Mouse (Mus musculus) liver, postnatal 0 days (tissue): ENCODE data around the gene Calr. TPM values are rescaled to one million over a fixed set of nuclear protein-coding genes. Genes with fewer than 3 reads are reported as not detected.
A peak's percentile ranks its signal among the peaks of the same experiment; 100 is the strongest.

Source experiments
- ATAC-seq: fragments of 200-750 bp; cut with Nextera tagmentation; 2 replicates; pipeline ENCODE4 v1.8.0; 2017; ENCODE audit warnings: mild to moderate bottlenecking, moderate library complexity
- DNase-seq: peaks from one replicate; pipeline ENCODE4 v3.0.0-alpha.2; 2016
- H3K27ac ChIP-seq: fragments of 300-500 bp; sonication (generic); 2 replicates; pipeline ENCODE4 v1.5.1; 2014; ENCODE audit warnings: antibody characterized with exemption, moderate library complexity, mild to moderate bottlenecking, low read depth
- H3K27me3 ChIP-seq: fragments of 300-500 bp; sonication (generic); 2 replicates; pipeline ENCODE4 v1.6.1; 2014; ENCODE audit warnings: low read length, control low read depth, mixed read lengths; ENCODE audit not compliant: insufficient read depth
- H3K36me3 ChIP-seq: fragments of 300-500 bp; sonication (generic); replicated peaks from 2 replicates; pipeline ENCODE4 v1.6.1; 2014; ENCODE audit warnings: mild to moderate bottlenecking, control low read depth, low read length, moderate library complexity, mixed read lengths; ENCODE audit not compliant: insufficient read depth
- H3K4me1 ChIP-seq: fragments of 300-500 bp; sonication (generic); 2 replicates; pipeline ENCODE4 v1.6.1; 2014; ENCODE audit warnings: antibody characterized with exemption, mild to moderate bottlenecking, control low read depth; ENCODE audit not compliant: insufficient read depth
- H3K4me2 ChIP-seq: fragments of 300-500 bp; sonication (generic); 2 replicates; pipeline ENCODE4 v1.6.1; 2014; ENCODE audit warnings: low read depth, mild to moderate bottlenecking, low read length, moderate library complexity, mixed read lengths
- H3K4me3 ChIP-seq: fragments of 300-500 bp; sonication (generic); 2 replicates; pipeline ENCODE4 v1.5.1; 2014; ENCODE audit warnings: low read depth, low read length
- H3K9ac ChIP-seq: fragments of 300-500 bp; sonication (generic); replicated peaks from 2 replicates; pipeline ENCODE4 v1.6.1; 2014; ENCODE audit warnings: mild to moderate bottlenecking, moderate library complexity
- H3K9me3 ChIP-seq: fragments of 300-500 bp; sonication (generic); 2 replicates; pipeline ENCODE4 v1.6.1; 2016; ENCODE audit warnings: mild to moderate bottlenecking, control low read depth, low read length, mixed read lengths
- CTCF ChIP-seq: sonication (generic); IDR thresholded peaks from 2 replicates; pipeline ENCODE4 v1.5.1; 2016; ENCODE audit warnings: antibody characterized with exemption, low read depth
- EP300 ChIP-seq: IDR thresholded peaks from 2 replicates; pipeline ENCODE4 v1.6.1; 2016; ENCODE audit warnings: antibody characterized with exemption, low read depth, mild to moderate bottlenecking
- WGBS: fragments of 180-500 bp; shearing (Covaris S2); extraction: QIAGEN DNeasy Blood & Tissue Kit; methylation state at CpG from one replicate; pipeline ENCODE4 v1.1.7; 2014; ENCODE audit not compliant: insufficient replicate concordance; 5-methylcytosine and 5-hydroxymethylcytosine counted together
- polyA plus RNA-seq: library from polyadenylated mRNA; unstranded; fragments of >200 nt; fragmentation: Nextera tagmentation; extraction: Ambion mirVana; gene quantifications from 2 replicates; pipeline ENCODE4 v1.2.1, GENCODE M21; 2015

Gene Calr
- polyA plus RNA-seq, 1 experiment from 2014 or later, result 331 TPM

GRCm38 (mm10) chr8:84845355-84846093 lies 1.2 kb downstream of the Calr start:
- H3K9ac ChIP-seq, result peak overlapping the region; percentile 80
- H3K27ac ChIP-seq, result peak overlapping the region; percentile 85; the same call in 1 of the 2 replicates
- no peaks in the 10 kb centered on the region for H3K9me3 ChIP-seq
- WGBS, result 11% methylated on average over 12 of the region's 12 CpGs
- H3K27me3 ChIP-seq, result no peaks in the 10 kb centered on the region
- peaks cover 32% of the 10 kb centered on the region for H3K4me1 ChIP-seq
- DNase-seq (peak; percentile 63), ATAC-seq (no peak)
- H3K4me2 ChIP-seq, result peak overlapping the region; percentile 88
- H3K36me3 ChIP-seq, result peaks cover 43% of the 10 kb centered on the region
- TF ChIP-seq CTCF, result peak; percentile 73
- no peak for TF ChIP-seq EP300
- peak overlapping the region; percentile 71 for H3K4me3 ChIP-seq

DNA sequence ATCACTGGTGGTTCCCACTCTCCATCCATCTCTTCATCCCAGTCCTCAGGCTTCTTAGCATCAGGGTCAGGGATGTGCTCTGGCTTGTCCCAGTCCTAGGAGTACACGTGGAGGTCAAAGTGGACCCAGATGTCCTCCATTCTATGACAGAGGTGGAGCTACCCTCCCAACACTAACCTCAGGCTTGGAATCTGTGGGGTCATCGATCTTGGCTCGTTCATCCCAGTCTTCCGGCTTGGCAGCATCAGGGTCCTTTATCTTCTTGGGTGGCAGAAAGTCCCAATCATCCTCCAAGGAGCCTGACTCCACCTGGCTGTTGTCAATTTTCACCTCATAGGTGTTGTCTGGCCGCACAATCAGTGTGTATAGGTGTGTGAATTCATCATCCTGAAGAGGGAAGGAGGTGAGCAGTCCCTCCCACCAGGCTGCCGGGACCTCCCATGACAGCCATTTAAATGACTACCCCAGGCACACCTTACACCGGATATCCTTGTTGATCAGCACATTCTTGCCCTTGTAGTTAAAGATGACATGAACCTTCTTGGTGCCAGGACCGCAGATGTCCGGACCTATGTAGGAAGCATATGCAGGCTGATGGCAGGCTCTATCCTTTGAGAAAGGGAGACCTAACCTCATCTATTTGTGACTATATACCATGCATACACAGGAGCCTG lies 2.2 kb downstream of the Calr start:
- Histone ChIP-seq H3K27me3 (no peaks in the 10 kb centered on the region), H3K36me3 (peaks cover 43% of the 10 kb centered on the region), H3K4me3 (peak overlapping the region; percentile 71; the same call in 1 of the 2 replicates), H3K4me2 (peak overlapping the region; percentile 88), H3K9me3 (no peaks in the 10 kb centered on the region), H3K27ac (no peak overlapping the region), H3K9ac (peak overlapping the region; percentile 80), H3K4me1 (peaks cover 33% of the 10 kb centered on the region)
- ATAC-seq (no peak), DNase-seq (no peak)
- TF ChIP-seq CTCF, result no peak
- no peak for TF ChIP-seq EP300
- 74% methylated on average over 9 of the region's 9 CpGs for WGBS

DNA sequence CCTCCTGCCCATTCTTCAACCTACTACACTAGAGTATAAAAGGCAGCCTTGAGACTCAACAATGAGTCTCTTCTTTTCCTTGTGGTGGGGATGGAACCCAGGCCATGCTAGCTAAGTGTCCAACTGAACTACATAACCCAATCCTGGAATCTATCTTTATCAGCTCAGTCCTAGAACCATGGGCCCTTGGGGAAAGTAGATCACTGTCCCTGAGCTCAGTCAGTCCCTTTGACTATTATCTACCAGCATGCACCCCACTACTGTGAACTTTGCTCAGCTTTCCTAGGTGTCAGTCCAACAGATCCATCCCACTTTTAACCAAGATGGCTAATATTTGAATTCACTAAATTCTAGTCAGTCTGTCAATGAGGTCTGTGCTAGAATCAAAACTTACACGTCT lies 5.2 kb downstream of the Calr start:
- Histone ChIP-seq H3K36me3 (peaks cover 64% of the 10 kb centered on the region), H3K4me3 (no peak overlapping the region), H3K27ac (peak overlapping the region; percentile 92; the same call in 1 of the 2 replicates), H3K9me3 (no peaks in the 10 kb centered on the region), H3K9ac (no peak overlapping the region), H3K4me2 (no peak overlapping the region), H3K4me1 (peaks cover 27% of the 10 kb centered on the region), H3K27me3 (no peaks in the 10 kb centered on the region)
- WGBS, result 75% methylated on average over 1 of the region's 1 CpGs
- TF ChIP-seq EP300, result no peak
- no peak for TF ChIP-seq CTCF
- no peak for DNase-seq
- no peak for ATAC-seq

GRCm38 (mm10) chr8:84840248-84840999 lies 6.3 kb downstream of the Calr start, which contains the start of gene Rad23a:
Gene Rad23a, minus strand, starts transcription at chr8:84840665.
- peak; percentile 94 for DNase-seq
- Histone ChIP-seq H3K27me3 (no peaks in the 10 kb centered on the region), H3K9me3 (no peaks in the 10 kb centered on the region), H3K27ac (peak within 1 kb of the TSS; percentile 92), H3K4me1 (peaks cover 27% of the 10 kb centered on the region), H3K36me3 (peaks cover 75% of the 10 kb centered on the region), H3K9ac (peak within 1 kb of the TSS; percentile 92), H3K4me3 (peak within 1 kb of the TSS; percentile 81), H3K4me2 (peak within 1 kb of the TSS; percentile 81)
- TF ChIP-seq CTCF, result no peak
- TF ChIP-seq EP300, result no peak
- peak; percentile 89 for ATAC-seq
- WGBS, result 1% methylated on average over 43 of the region's 55 CpGs

DNA sequence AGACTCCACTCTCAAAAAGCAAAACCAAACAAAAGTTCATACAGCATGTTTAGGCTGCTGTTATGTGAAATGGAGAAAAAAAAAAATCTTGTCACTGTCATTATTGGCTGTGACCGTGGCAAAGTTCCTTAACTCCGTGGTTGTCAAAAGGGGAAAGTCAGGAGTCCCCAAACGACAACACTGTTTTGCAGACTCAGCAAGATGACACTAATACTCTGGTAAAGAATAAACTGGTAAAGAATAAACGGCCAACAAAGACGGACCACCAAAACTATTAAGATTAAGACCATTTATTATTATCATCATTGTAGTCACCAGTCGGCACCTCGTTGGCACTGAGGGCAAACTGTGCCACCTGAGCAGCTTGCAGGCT lies 6.9 kb downstream of the Calr start:
- Histone ChIP-seq H3K9me3 (no peaks in the 10 kb centered on the region), H3K27me3 (no peaks in the 10 kb centered on the region), H3K27ac (peak overlapping the region; percentile 92), H3K4me2 (peak overlapping the region; percentile 81), H3K9ac (peak overlapping the region; percentile 92), H3K4me3 (peak overlapping the region; percentile 81), H3K36me3 (peaks cover 75% of the 10 kb centered on the region), H3K4me1 (peaks cover 25% of the 10 kb centered on the region)
- ATAC-seq (no peak), DNase-seq (no peak)
- WGBS, result 0% methylated on average over 7 of the region's 7 CpGs
- TF ChIP-seq CTCF (no peak), EP300 (no peak)

GRCm38 (mm10) chr8:84839411-84839810 lies 7.3 kb downstream of the Calr start:
- Histone ChIP-seq H3K27ac (peak overlapping the region; percentile 92), H3K9ac (peak overlapping the region; percentile 92), H3K36me3 (peaks cover 75% of the 10 kb centered on the region), H3K4me1 (peaks cover 24% of the 10 kb centered on the region), H3K27me3 (no peaks in the 10 kb centered on the region), H3K9me3 (no peaks in the 10 kb centered on the region), H3K4me3 (peak overlapping the region; percentile 81), H3K4me2 (peak overlapping the region; percentile 81)
- ATAC-seq (no peak), DNase-seq (no peak)
- TF ChIP-seq EP300 (no peak), CTCF (no peak)
- 66% methylated on average over 2 of the region's 2 CpGs for WGBS
